Mouse (Mus musculus) forebrain, postnatal 0 days (tissue): ENCODE results near the gene Rasl11a. TPM values are rescaled to one million over a fixed set of nuclear protein-coding genes. Genes with fewer than 3 reads are reported as not detected.

Source experiments
- ATAC-seq: fragments of 200-750 bp; cut with Nextera tagmentation; 2 replicates; pipeline ENCODE4 v1.8.0; 2017; ENCODE audit warnings: mild to moderate bottlenecking, moderate library complexity
- DNase-seq: peaks from one replicate; pipeline ENCODE4 v3.0.0-alpha.2; 2015
- H3K27ac ChIP-seq: fragments of 300-500 bp; sonication (generic); 2 replicates; pipeline ENCODE4 v1.5.1; 2014; ENCODE audit warnings: low read depth, mild to moderate bottlenecking, antibody characterized with exemption, low read length, moderate library complexity, mixed read lengths
- H3K27me3 ChIP-seq: fragments of 300-500 bp; sonication (generic); 2 replicates; pipeline ENCODE4 v1.6.1; 2014; ENCODE audit warnings: mild to moderate bottlenecking, low read length, mixed read lengths; ENCODE audit not compliant: insufficient read depth
- H3K36me3 ChIP-seq: fragments of 300-500 bp; sonication (generic); 2 replicates; pipeline ENCODE4 v1.6.1; 2014; ENCODE audit warnings: mild to moderate bottlenecking, moderate library complexity; ENCODE audit not compliant: insufficient read depth
- H3K4me1 ChIP-seq: fragments of 300-500 bp; sonication (generic); 2 replicates; pipeline ENCODE4 v1.6.1; 2014; ENCODE audit warnings: antibody characterized with exemption; ENCODE audit not compliant: insufficient read depth
- H3K4me2 ChIP-seq: fragments of 300-500 bp; sonication (generic); 2 replicates; pipeline ENCODE4 v1.6.1; 2014; ENCODE audit warnings: low read depth, mild to moderate bottlenecking, moderate library complexity
- H3K4me3 ChIP-seq: fragments of 300-500 bp; sonication (generic); 2 replicates; pipeline ENCODE4 v1.5.1; 2014; ENCODE audit warnings: low read depth, low read length, mixed read lengths
- H3K9ac ChIP-seq: fragments of 300-500 bp; sonication (generic); 2 replicates; pipeline ENCODE4 v1.6.1; 2014; ENCODE audit warnings: mild to moderate bottlenecking
- H3K9me3 ChIP-seq: fragments of 300-500 bp; sonication (generic); 2 replicates; pipeline ENCODE4 v1.6.1; 2016; ENCODE audit warnings: low read length
- CTCF ChIP-seq: sonication (generic); IDR thresholded peaks from 2 replicates; pipeline ENCODE4 v1.5.1; 2016; ENCODE audit warnings: antibody characterized with exemption, control low read depth, low read depth
- WGBS: fragments of 180-500 bp; shearing (Covaris S2); extraction: QIAGEN DNeasy Blood & Tissue Kit; methylation state at CpG from one replicate; pipeline ENCODE4 v1.1.7; 2014; 5-methylcytosine and 5-hydroxymethylcytosine counted together
- polyA plus RNA-seq: library from polyadenylated mRNA; unstranded; fragments of >200 nt; fragmentation: Nextera tagmentation; extraction: Ambion mirVana; gene quantifications from 2 replicates; pipeline ENCODE4 v1.2.1, GENCODE M21; 2015
- total RNA-seq: library from RNA; depleted of rRNA; stranded (reverse); fragments of >200 nt; gene quantifications from 2 replicates; pipeline ENCODE4 v1.2.3, GENCODE M21; 2014

The Rasl11a gene
- total and polyA plus RNA-seq, 2 experiments from 2014 or later, result 17.8 to 22.8 TPM

DNA sequence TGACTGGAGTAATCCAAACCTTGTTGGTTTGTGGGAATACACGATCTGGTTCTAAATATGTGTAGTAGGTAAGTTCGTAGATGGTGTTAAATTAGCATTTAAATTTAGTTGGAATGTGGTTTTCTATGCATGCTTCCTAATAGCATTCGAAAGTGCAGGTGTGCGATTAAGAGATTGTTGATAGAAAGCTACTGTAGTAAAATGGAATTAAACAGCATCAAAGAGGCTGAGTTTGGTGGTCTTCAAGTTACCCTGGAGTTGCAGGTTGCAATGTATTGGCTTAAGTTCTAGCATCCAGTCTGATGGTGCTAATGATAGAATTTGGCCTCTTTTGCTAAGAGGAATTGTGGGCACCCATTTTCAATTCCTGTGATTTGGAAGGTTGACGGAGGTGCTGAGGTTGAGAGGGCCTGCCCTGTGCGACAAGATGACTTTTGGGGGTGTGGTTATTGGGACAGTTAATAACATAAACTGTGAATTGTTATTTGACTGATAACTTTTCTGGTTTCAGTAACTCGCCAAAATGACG, 11.1 kb upstream of the Rasl11a start:
- no peak for TF ChIP-seq CTCF
- Histone ChIP-seq H3K27ac (peak overlapping the region; percentile 94; the same call in 1 of the 2 replicates), H3K4me1 (0 out of 2 replicates have a peak, but pooled peaks cover 3% of the 10 kb centered on the region), H3K9me3 (no peaks in the 10 kb centered on the region), H3K9ac (peak overlapping the region; percentile 95), H3K4me3 (peak overlapping the region; percentile 78), H3K36me3 (peaks cover 42% of the 10 kb centered on the region), H3K27me3 (no peaks in the 10 kb centered on the region), H3K4me2 (peak overlapping the region; percentile 76)
- 27% methylated on average over 8 of the region's 8 CpGs for WGBS
- DNase-seq, result no peak
- ATAC-seq, result no peak

DNA sequence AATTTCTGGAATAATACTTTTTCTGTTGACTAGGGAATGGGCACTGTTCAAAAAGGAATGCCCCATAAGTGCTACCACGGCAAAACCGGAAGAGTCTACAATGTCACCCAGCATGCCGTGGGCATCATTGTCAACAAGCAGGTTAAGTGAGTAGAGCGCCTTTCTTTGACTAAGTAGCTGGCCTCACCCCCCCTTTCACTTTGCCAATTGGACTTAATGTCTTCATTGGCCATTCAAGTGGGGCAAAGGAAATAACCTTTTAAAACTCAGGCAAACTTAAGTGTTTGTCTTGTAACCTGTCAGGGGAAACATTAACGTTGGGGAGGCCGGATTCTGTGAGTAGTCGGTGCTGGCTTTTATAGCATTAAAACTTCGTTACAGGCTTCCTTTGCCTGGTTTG, 9.9 kb upstream of the Rasl11a start:
- H3K9ac ChIP-seq, result no peak overlapping the region
- 0 out of 2 replicates have a peak, but pooled peaks cover 3% of the 10 kb centered on the region for H3K4me1 ChIP-seq
- DNase-seq (no peak), ATAC-seq (no peak)
- no peak overlapping the region for H3K27ac ChIP-seq
- no peak overlapping the region for H3K4me2 ChIP-seq
- no peak for TF ChIP-seq CTCF
- 89% methylated on average over 8 of the region's 8 CpGs for WGBS
- H3K9me3 ChIP-seq, result no peaks in the 10 kb centered on the region
- H3K36me3 ChIP-seq, result peaks cover 53% of the 10 kb centered on the region
- H3K4me3 ChIP-seq, result no peak overlapping the region
- no peaks in the 10 kb centered on the region for H3K27me3 ChIP-seq

DNA sequence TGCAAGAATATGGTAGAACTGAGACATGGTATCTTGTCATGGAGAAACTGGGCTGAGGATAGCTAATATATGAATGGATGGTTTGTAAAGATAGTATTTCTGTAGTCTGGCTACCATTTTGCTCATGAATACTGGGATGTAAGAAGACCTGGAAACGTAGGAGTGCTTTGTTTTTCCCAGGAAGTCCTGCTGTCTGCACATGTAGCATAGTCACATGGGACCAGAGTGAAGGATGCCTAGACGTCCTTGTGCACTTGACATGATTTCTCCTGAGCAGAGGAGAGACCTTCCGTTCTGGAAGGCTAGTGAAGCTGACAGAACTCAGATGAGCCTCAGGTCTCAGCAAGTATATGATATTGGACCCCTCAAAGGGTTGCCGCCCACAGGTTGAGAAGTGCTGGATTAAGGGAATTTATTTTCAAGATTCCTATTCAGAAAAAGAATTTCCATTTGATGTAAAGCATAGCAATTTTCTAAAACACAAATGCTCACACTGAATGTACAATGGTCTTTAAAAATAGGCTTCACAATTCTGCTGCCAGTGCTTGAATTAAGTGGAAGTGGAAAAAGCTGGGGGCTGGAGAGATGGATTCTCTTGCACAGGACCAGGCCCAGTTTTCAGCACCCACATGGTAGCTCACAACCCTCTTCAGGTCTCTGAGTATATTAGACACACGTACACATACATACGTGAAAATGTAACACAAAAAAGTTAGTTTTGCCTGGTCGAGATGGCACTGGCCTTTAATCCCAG, 6.7 kb upstream of the Rasl11a start:
- no peak for TF ChIP-seq CTCF
- DNase-seq (no peak), ATAC-seq (no peak)
- 0 out of 2 replicates have a peak, but pooled peaks cover 3% of the 10 kb centered on the region for H3K4me1 ChIP-seq
- H3K36me3 ChIP-seq, result peaks cover 53% of the 10 kb centered on the region
- no peak overlapping the region for H3K27ac ChIP-seq
- H3K27me3 ChIP-seq, result no peaks in the 10 kb centered on the region
- H3K4me2 ChIP-seq, result no peak overlapping the region
- no peaks in the 10 kb centered on the region for H3K9me3 ChIP-seq
- H3K9ac ChIP-seq, result no peak overlapping the region
- 63% methylated on average over 7 of the region's 7 CpGs for WGBS
- H3K4me3 ChIP-seq, result no peak overlapping the region

DNA sequence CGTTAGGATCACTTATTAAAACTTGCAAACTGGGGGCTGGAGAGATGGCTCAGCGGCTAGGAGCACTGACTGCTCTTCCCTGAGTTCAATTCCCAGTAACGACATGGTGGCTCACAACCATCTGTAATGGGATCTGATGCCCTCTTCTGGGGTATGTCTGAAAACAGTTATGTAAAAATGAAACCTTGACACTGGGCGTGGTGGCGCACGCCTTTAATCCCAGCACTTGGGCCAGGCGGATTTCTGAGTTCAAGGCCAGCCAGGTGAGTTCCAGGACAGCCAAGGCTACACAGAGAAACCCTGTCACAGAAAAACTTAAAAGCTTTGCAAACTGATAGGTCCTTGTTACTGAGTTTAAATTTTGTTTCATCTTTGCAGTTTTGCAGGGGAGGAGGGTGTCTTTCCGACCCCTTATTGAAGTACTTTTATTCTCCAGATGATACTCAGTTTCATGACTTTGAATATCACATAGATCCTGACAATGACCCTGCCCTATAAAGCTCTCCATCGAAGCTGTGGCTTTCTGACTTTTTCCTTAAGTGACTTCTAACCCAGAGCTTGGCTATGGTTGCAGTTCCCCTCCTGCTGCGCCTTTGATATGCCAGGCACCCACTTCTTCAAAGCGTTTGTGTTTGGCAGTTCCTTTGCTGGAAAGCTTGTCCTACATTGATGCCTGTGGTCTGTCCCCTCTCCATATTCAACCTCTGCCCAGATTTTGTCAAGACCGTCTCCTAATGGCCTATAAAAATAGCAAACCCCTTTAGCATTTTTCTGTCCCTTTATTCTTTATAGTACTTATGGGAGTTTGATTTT, 5.8 kb upstream of the Rasl11a start:
- Histone ChIP-seq H3K9ac (no peak overlapping the region), H3K4me2 (no peak overlapping the region), H3K27ac (no peak overlapping the region), H3K9me3 (no peaks in the 10 kb centered on the region), H3K4me1 (0 out of 2 replicates have a peak, but pooled peaks cover 3% of the 10 kb centered on the region), H3K36me3 (peaks cover 53% of the 10 kb centered on the region), H3K27me3 (no peaks in the 10 kb centered on the region), H3K4me3 (no peak overlapping the region)
- 57% methylated on average over 12 of the region's 12 CpGs for WGBS
- TF ChIP-seq CTCF, result no peak
- no peak for DNase-seq
- no peak for ATAC-seq

DNA sequence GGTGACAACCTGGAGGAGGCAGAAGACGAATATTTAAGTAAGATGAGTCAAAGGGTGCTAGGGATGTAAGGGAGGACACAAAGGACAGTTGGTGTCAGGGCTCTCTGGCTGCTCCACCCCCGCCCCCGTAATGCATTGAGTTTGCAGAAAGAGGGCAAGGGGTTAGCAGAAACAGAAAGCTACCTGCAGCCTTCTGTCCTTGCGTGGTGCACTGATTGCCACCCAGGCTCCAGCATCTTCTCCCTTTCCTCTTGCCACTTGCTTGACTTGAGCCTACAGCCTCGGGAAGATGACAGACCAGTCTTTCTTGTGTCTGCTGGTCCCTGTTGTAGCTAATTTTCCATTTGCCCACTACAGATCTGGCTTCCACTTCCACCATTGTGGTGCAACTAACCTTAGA, 5.1 kb upstream of the Rasl11a start:
- ATAC-seq (no peak), DNase-seq (no peak)
- Histone ChIP-seq H3K4me1 (no peaks in the 10 kb centered on the region), H3K4me3 (no peak overlapping the region), H3K4me2 (no peak overlapping the region), H3K27me3 (no peaks in the 10 kb centered on the region), H3K36me3 (peaks cover 49% of the 10 kb centered on the region), H3K9me3 (no peaks in the 10 kb centered on the region), H3K9ac (no peak overlapping the region), H3K27ac (no peak overlapping the region)
- TF ChIP-seq CTCF, result no peak
- WGBS, result 68% methylated on average over 5 of the region's 5 CpGs

DNA sequence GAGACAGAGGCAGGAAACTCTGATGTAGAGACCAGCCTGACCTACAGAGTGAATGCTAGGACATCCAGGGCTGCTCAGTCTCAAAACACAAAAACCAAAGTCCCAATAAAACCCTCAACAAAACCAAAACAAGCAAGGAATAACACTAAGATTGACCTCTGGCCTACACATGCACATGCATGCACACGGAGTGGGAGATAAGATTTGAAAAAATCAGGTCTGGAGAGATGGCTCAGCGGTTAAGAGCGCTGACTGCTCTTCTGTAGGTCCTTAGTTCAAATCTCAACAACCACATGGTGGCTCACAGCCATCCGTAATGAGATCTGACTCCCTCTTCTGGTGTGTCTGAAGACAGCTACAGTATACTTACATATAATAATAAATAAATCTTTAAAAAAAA, 4.4 kb upstream of the Rasl11a start:
- Histone ChIP-seq H3K27me3 (no peaks in the 10 kb centered on the region), H3K4me2 (no peak overlapping the region), H3K27ac (no peak overlapping the region), H3K4me3 (no peak overlapping the region), H3K4me1 (no peaks in the 10 kb centered on the region), H3K9me3 (no peaks in the 10 kb centered on the region), H3K9ac (no peak overlapping the region), H3K36me3 (peaks cover 42% of the 10 kb centered on the region)
- ATAC-seq (no peak), DNase-seq (no peak)
- TF ChIP-seq CTCF, result no peak
- WGBS, result 86% methylated on average over 4 of the region's 4 CpGs

DNA sequence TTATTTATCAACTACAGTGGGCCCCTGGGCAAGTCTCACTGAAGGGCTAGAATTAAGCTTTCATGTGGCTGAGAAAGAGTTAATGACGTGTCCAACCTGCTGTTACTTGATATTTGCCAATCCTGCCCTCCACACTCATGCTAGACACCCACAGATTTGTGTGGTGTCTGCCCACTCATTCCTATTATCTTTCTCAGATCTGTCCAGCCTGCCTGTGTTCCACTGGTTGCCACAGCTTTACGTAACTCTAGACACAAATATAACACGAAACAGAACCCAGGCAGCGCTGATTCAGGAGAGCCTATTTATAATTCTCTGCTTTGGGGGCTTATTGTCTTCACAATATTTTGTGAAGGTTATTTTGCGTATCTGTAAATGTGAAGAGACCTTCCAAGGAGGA, 3.6 kb upstream of the Rasl11a start:
- Histone ChIP-seq H3K9me3 (no peaks in the 10 kb centered on the region), H3K9ac (no peak overlapping the region), H3K36me3 (peaks cover 34% of the 10 kb centered on the region), H3K4me3 (no peak overlapping the region), H3K4me1 (peaks cover 6% of the 10 kb centered on the region; the same call in 1 of the 2 replicates), H3K27me3 (no peaks in the 10 kb centered on the region), H3K4me2 (no peak overlapping the region), H3K27ac (no peak overlapping the region)
- no peak for TF ChIP-seq CTCF
- DNase-seq (no peak), ATAC-seq (no peak)
- WGBS, result 83% methylated on average over 5 of the region's 5 CpGs
